Mouse (Mus musculus): ENCODE data around the gene Pex6. TPM values are rescaled to one million over a fixed set of nuclear protein-coding genes. Genes with fewer than 3 reads are reported as not detected.

Gene Pex6
- total and polyA plus RNA-seq, 3 experiments: 23.0 to 31.2 TPM; not detected in 1

DNA sequence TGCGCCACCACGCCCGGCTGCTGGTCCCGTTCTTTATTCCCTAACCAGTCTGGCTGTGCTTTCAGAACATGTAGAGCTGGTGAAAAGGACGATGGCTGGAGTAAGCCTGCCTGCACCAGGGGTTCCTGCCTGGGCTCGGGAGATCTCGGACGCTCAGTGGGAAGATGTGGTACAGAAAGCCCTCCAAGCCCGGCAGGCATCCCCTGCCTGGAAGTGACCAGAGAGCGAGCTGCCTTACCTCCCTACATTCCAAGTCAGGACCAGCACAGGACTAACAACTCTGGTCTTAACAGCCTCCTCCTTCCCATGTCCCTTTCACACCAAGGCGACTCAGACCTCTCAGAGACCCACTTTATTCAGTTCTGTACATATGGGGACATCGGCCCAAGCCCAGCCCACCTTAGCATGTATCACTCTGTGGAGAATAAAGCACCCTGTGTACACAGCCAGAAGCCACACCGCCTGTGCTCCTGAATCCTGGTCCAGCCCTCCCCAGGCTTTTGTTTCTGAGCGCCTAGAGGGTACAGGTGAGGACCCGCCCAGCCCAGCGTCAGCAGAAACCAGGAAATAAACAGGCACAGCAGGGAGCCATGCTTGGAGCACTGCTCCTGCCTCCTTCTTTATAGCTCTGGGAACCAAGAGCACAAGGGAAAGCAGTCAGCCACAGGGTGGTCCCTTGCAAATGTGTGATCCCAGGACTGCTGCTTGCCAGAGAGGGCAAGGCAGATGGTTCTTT is 28.4 kb upstream of the Pex6 start:
- DNase-seq (ENCODE audit: low read depth, low spot score): no peak
- Histone ChIP-seq H3K36me3 (ENCODE audit: control insufficient read depth in 1 of 2, insufficient read depth in 2 of 2, low read length in 2 of 2) (peaks cover 0 to 13% of the 10 kb centered on the region in 2 experiments; a peak in 3 of 4 replicates), H3K79me2 (ENCODE audit: control insufficient read depth, insufficient read depth, low read length, poor library complexity) (peaks cover 34% of the 10 kb centered on the region), H3K9ac (ENCODE audit: control insufficient read depth, low read depth, low read length, poor library complexity, severe bottlenecking) (no peak overlapping the region), H3K4me3 (ENCODE audit: control insufficient read depth in 1 of 2, insufficient read depth in 1 of 2, low read depth in 2 of 2, low read length in 2 of 2) (no peak overlapping the region), H3K4me1 (ENCODE audit: control insufficient read depth in 1 of 2, insufficient read depth in 2 of 2, low read length in 2 of 2) (peaks cover 2 to 9% of the 10 kb centered on the region in 2 experiments; a peak in 3 of 4 replicates), H3K9me3 (replicated peaks; ENCODE audit: insufficient read depth, low read length) (no peaks in the 10 kb centered on the region), H3K27me3 (ENCODE audit: control insufficient read depth in 1 of 2, insufficient read depth in 2 of 2, low read length in 2 of 2) (no peaks in the 10 kb centered on the region), H3K27ac (ENCODE audit: control insufficient read depth, low read depth, low read length) (no peak overlapping the region)
- TF ChIP-seq POLR2AphosphoS2 (IDR thresholded peaks at IDR 0.05; ENCODE audit: low read length) (no peak), GABPA (IDR thresholded peaks at IDR 0.05; ENCODE audit: low read depth, low read length) (no peak), USF2 (IDR thresholded peaks at IDR 0.05; ENCODE audit: borderline replicate concordance in 1 of 2, insufficient read depth in 1 of 2, low read depth in 1 of 2, low read length in 2 of 2) (no peak)

DNA sequence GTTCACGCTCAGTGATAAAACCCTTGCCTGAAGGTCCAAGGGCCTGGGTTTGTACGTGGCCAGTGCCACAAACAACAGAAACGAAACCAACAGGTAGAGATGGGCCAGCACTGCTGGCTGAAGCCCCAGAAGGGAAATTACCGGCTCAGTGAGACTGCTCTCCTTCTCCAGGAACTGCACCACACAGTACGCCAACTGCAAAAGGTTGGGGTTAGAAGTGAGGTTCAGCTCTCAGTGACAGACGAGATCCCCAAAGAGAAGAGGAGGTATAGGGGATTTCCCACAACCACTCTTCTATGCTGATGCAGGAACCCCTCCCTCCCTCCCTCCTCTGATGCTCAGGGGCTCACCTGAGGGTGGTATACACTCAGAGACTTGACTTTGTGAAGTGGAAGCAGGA is 25.4 kb upstream of the Pex6 start:
- Histone ChIP-seq H3K79me2 (ENCODE audit: control insufficient read depth, insufficient read depth, low read length, poor library complexity) (peaks cover 8% of the 10 kb centered on the region; the same call in 1 of the 2 replicates), H3K27me3 (ENCODE audit: control insufficient read depth in 1 of 2, insufficient read depth in 2 of 2, low read length in 2 of 2) (no peaks in the 10 kb centered on the region), H3K4me1 (ENCODE audit: control insufficient read depth in 1 of 2, insufficient read depth in 2 of 2, low read length in 2 of 2) (no peaks in the 10 kb centered on the region; a peak in 1 of 4 replicates), H3K36me3 (ENCODE audit: control insufficient read depth in 1 of 2, insufficient read depth in 2 of 2, low read length in 2 of 2) (peaks cover 0 to 3% of the 10 kb centered on the region in 2 experiments; a peak in 2 of 4 replicates), H3K9me3 (replicated peaks; ENCODE audit: insufficient read depth, low read length) (no peaks in the 10 kb centered on the region), H3K27ac (ENCODE audit: control insufficient read depth, low read depth, low read length) (no peak overlapping the region), H3K4me3 (ENCODE audit: control insufficient read depth in 1 of 2, insufficient read depth in 1 of 2, low read depth in 2 of 2, low read length in 2 of 2) (no peak overlapping the region), H3K9ac (ENCODE audit: control insufficient read depth, low read depth, low read length, poor library complexity, severe bottlenecking) (no peak overlapping the region)
- DNase-seq (ENCODE audit: low read depth, low spot score): no peak
- no peak for TF ChIP-seq USF2 (IDR thresholded peaks at IDR 0.05; ENCODE audit: borderline replicate concordance in 1 of 2, insufficient read depth in 1 of 2, low read depth in 1 of 2, low read length in 2 of 2)
- TF ChIP-seq SMC3 (IDR thresholded peaks at IDR 0.05; ENCODE audit: low read depth, low read length): no peak
- TF ChIP-seq MEF2A (IDR thresholded peaks at IDR 0.05; ENCODE audit: extremely low read depth, insufficient replicate concordance, low read depth, low read length, poor library complexity, severe bottlenecking): no peak
- TF ChIP-seq BHLHE40 (IDR thresholded peaks at IDR 0.05; ENCODE audit: borderline replicate concordance, low read depth, low read length): no peak
- no peak for TF ChIP-seq TAL1 (IDR thresholded peaks at IDR 0.05; ENCODE audit: low read length)
- TF ChIP-seq GATA1 (IDR thresholded peaks at IDR 0.05; ENCODE audit: low read depth, low read length): no peak
- TF ChIP-seq POLR2A (IDR thresholded peaks at IDR 0.05; ENCODE audit: control insufficient read depth in 1 of 2, insufficient read depth in 1 of 2, low read depth in 1 of 2, low read length in 2 of 2, poor library complexity in 1 of 2): no peak
- no peak for TF ChIP-seq NRF1 (IDR thresholded peaks at IDR 0.05; ENCODE audit: insufficient read depth, low read depth, low read length, poor library complexity, severe bottlenecking)
- TF ChIP-seq MAFK (IDR thresholded peaks at IDR 0.05; ENCODE audit: borderline replicate concordance, low read depth, low read length): no peak
- TF ChIP-seq MAZ (IDR thresholded peaks at IDR 0.05; ENCODE audit: low read depth, low read length): no peak

- H3K9ac ChIP-seq (ENCODE audit: control insufficient read depth, low read depth, low read length, poor library complexity, severe bottlenecking): no peak overlapping the region
- DNase-seq (ENCODE audit: low read depth, low spot score): no peak
- no peak overlapping the region for H3K27ac ChIP-seq (ENCODE audit: control insufficient read depth, low read depth, low read length)
- no peaks in the 10 kb centered on the region for H3K9me3 ChIP-seq (replicated peaks; ENCODE audit: insufficient read depth, low read length)
- no peak for TF ChIP-seq MAX (IDR thresholded peaks at IDR 0.05; ENCODE audit: low read length)
- TF ChIP-seq GATA1 (IDR thresholded peaks at IDR 0.05; ENCODE audit: low read depth, low read length): no peak
- TF ChIP-seq ETS1 (IDR thresholded peaks at IDR 0.05; ENCODE audit: low read depth, low read length): no peak
- TF ChIP-seq JUND (IDR thresholded peaks at IDR 0.05; ENCODE audit: low read depth, low read length): no peak
- TF ChIP-seq MEF2A (IDR thresholded peaks at IDR 0.05; ENCODE audit: extremely low read depth, insufficient replicate concordance, low read depth, low read length, poor library complexity, severe bottlenecking): no peak
- TF ChIP-seq TBP (IDR thresholded peaks at IDR 0.05; ENCODE audit: low read depth, low read length): no peak
- no peak for TF ChIP-seq HCFC1 (IDR thresholded peaks at IDR 0.05; ENCODE audit: low read depth, low read length)
- no peak for TF ChIP-seq TAL1 (IDR thresholded peaks at IDR 0.05; ENCODE audit: low read length)
- TF ChIP-seq SIN3A (IDR thresholded peaks at IDR 0.05; ENCODE audit: low read length): no peak
- no peak for TF ChIP-seq MYB (IDR thresholded peaks at IDR 0.05; ENCODE audit: low read depth, low read length)
- no peak for TF ChIP-seq BHLHE40 (IDR thresholded peaks at IDR 0.05; ENCODE audit: borderline replicate concordance, low read depth, low read length)
- no peaks in the 10 kb centered on the region for H3K4me1 ChIP-seq (ENCODE audit: control insufficient read depth in 1 of 2, insufficient read depth in 2 of 2, low read length in 2 of 2)
- H3K4me3 ChIP-seq (ENCODE audit: control insufficient read depth in 1 of 2, insufficient read depth in 1 of 2, low read depth in 2 of 2, low read length in 2 of 2): no peak overlapping the region
- H3K79me2 ChIP-seq (ENCODE audit: control insufficient read depth, insufficient read depth, low read length, poor library complexity): no peaks in the 10 kb centered on the region
- H3K36me3 ChIP-seq (ENCODE audit: control insufficient read depth in 1 of 2, insufficient read depth in 2 of 2, low read length in 2 of 2): no peaks in the 10 kb centered on the region; a peak in 1 of 4 replicates
- H3K27me3 ChIP-seq (ENCODE audit: control insufficient read depth in 1 of 2, insufficient read depth in 2 of 2, low read length in 2 of 2): no peaks in the 10 kb centered on the region
These were observed 20.6 kb upstream of the Pex6 start for GRCm38 (mm10) chr17:46690665-46691064.
